Mouse (Mus musculus): ENCODE measurements around the gene Arhgap9. TPM values are rescaled to one million over a fixed set of nuclear protein-coding genes. Genes with fewer than 3 reads are reported as not detected.
A peak's percentile ranks its signal among the peaks of the same experiment; 100 is the strongest.

Arhgap9 gene
- polyA plus RNA-seq, 1 experiment from 2014 or later: 14.1 TPM

DNA sequence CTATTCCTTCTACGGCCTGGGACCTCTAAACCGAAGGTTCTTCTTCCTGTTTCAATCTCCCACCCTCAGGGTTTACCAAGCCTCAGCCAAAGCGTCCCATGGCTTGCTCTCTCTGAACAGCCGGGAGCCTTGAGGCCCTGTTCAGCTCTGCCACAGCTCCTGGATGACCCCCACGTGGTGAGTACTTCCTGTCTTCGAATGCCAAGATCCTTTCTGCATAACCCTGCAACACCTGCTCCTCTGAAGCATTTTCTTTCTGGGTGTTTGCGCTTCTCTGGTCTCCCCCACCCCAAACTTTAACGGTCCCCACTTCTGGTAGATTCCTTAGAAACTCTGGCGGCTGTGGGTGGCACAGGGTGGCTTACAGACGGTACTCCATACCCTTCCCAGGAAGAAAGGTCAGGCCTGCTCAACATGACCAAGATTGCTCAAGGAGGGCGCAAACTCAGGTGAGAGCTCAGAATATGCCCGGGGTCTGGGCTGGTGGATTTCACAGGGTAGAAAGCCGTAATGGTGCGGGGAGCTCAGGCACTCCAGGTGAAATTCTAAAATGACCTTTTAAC, 3.8 kb downstream of the Arhgap9 start:
- no peak for ATAC-seq (ENCODE audit: insufficient read depth)
- peak overlapping the region; percentile 62 for H3K9ac ChIP-seq
- H3K4me1 ChIP-seq (replicated peaks): peaks cover 52% of the 10 kb centered on the region
- H3K36me3 ChIP-seq (replicated peaks): peaks cover 3% of the 10 kb centered on the region; the same call in 1 of the 2 replicates
- peaks cover 27% of the 10 kb centered on the region for H3K27me3 ChIP-seq
- no peaks in the 10 kb centered on the region for H3K9me3 ChIP-seq (replicated peaks)
- peak overlapping the region; percentile 61 for H3K4me3 ChIP-seq (replicated peaks)
- peak overlapping the region; percentile 90 for H3K4me2 ChIP-seq
- no peak overlapping the region for H3K27ac ChIP-seq (replicated peaks)
- 13% methylated on average over 14 of the region's 14 CpGs for WGBS (ENCODE audit: insufficient replicate concordance)

DNA sequence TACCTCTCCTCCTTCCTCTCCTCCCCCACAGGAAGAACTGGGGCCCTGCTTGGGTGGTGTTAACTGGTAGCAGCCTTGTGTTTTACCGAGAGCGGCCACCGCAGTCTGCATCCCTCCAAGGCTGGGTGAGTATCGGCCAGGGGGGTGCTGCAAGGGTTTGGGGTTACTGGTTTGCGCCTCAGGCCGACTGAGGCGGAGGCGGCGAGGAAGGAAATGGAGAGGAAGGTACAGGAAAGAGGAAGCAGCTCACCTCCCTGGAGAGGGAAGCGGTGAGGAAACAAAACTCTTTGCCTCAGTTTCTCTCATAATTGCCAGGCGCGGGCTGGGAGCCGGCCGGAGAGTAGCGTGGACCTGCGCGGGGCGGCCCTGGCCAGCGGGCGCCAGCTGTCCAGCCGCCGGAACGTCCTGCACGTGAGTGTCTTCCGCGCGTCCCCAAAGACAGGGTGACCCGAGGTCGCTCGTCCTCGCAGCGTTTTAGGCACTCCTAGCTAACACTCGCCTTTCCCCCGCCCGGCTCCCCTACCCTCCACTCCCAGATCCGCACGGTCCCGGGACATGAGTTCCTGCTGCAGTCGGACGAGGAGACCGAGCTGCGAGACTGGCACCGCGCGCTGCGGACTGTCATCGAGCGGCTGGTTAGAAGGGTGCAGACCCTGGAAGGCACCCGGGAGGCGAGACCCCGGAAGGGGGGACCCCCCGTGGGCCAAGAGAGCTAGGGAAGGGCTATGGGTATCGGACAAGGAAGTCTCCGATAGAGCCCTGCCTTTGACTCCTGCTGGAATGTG, 4.4 kb downstream of the Arhgap9 start:
- peak overlapping the region; percentile 61 for H3K4me3 ChIP-seq (replicated peaks)
- peaks cover 27% of the 10 kb centered on the region for H3K27me3 ChIP-seq
- H3K36me3 ChIP-seq (replicated peaks): peaks cover 3% of the 10 kb centered on the region; the same call in 1 of the 2 replicates
- under 1% methylated on average over 54 of the region's 54 CpGs for WGBS (ENCODE audit: insufficient replicate concordance)
- peak; percentile 48 for ATAC-seq (ENCODE audit: insufficient read depth)
- no peaks in the 10 kb centered on the region for H3K9me3 ChIP-seq (replicated peaks)
- peak overlapping the region; percentile 62 for H3K9ac ChIP-seq
- peaks cover 46% of the 10 kb centered on the region for H3K4me1 ChIP-seq (replicated peaks)
- peak overlapping the region; percentile 90 for H3K4me2 ChIP-seq
- H3K27ac ChIP-seq (replicated peaks): no peak overlapping the region

DNA sequence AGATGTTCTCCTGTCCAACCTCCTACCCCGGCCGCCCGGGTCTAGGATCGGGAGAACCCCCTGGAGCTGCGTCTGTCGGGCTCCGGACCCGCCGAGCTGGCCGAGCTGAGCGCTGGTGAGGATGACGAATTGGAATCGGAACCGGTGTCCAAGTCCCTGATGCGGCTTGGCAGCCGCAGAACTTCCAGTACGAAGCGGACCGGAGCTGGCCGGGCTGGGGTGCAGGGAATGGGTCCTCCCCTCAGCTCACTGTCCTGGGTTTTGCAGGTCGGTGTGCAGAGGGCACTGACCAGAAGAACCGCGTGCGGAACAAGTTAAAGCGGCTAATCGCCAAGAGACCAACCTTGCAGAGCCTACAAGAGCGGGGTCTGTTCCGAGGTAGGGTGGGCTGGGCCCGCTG, 5.1 kb downstream of the Arhgap9 start:
- ATAC-seq (ENCODE audit: insufficient read depth): no peak
- Histone ChIP-seq H3K27me3 (peaks cover 33% of the 10 kb centered on the region), H3K27ac (replicated peaks) (no peak overlapping the region), H3K4me3 (replicated peaks) (peak overlapping the region; percentile 61), H3K4me2 (peak overlapping the region; percentile 90), H3K4me1 (replicated peaks) (peaks cover 46% of the 10 kb centered on the region), H3K9ac (peak overlapping the region; percentile 62), H3K36me3 (replicated peaks) (peaks cover 3% of the 10 kb centered on the region; the same call in 1 of the 2 replicates), H3K9me3 (replicated peaks) (no peaks in the 10 kb centered on the region)
- 24% methylated on average over 29 of the region's 29 CpGs for WGBS (ENCODE audit: insufficient replicate concordance)

DNA sequence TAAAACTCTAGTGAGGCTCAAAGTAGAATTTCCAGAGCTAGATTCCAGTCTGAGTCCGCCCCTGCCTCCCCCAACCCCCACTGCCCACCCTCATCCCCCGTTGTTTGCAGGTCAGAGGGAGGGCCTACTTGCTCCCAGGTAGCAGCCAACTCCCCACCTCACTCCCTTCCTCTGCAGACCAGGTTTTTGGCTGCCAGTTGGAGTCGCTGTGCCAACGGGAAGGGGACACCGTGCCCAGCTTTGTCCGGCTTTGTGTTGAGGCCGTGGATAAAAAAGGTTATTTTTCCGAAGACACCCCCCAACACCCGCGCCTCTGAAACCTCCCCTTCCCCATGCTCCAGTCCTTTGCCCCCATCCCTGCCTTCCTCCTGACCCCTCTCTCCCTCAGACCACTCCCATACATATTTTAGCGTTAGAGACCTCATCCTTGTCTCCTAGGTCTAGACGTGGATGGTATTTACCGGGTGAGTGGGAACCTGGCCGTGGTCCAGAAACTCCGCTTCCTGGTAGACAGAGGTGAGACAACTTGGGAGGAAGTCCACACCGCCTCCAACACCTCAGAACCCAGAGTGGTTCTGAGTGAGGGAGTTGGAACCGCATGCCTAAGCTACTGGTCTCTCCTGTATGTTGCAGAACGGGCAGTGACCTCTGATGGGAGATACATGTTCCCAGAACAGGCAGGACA, 5.8 kb downstream of the Arhgap9 start:
- H3K27me3 ChIP-seq: peaks cover 31% of the 10 kb centered on the region
- 73% methylated on average over 18 of the region's 18 CpGs for WGBS (ENCODE audit: insufficient replicate concordance)
- ATAC-seq (ENCODE audit: insufficient read depth): no peak

DNA sequence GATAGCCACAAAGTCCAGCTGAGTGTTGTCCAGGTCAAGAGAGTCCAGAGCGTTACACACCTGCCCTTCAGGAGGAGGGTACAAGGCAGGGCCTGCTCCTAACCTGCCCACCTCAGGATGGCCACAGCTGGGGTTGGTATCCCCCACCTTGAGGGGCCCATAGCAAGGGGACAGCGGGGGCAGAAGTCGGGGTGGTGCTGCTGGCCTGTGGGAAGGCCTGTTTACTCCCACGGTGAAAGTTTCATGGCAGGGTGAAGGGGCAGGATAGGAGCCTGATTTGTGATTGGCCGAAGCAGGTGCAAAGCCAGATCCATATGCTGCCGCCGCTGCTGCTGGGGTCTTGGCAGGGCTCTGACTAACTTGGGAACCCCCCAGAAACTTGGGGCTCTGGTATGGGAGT, 8.4 kb downstream of the Arhgap9 start:
- H3K9ac ChIP-seq: no peak overlapping the region
- H3K4me1 ChIP-seq (replicated peaks): peaks cover 19% of the 10 kb centered on the region
- peaks cover 31% of the 10 kb centered on the region for H3K27me3 ChIP-seq
- peaks cover 3% of the 10 kb centered on the region; the same call in 1 of the 2 replicates for H3K36me3 ChIP-seq (replicated peaks)
- H3K27ac ChIP-seq (replicated peaks): no peak overlapping the region
- H3K4me2 ChIP-seq: no peak overlapping the region
- 73% methylated on average over 7 of the region's 7 CpGs for WGBS (ENCODE audit: insufficient replicate concordance)
- no peak overlapping the region for H3K4me3 ChIP-seq (replicated peaks)
- ATAC-seq (ENCODE audit: insufficient read depth): no peak
- no peaks in the 10 kb centered on the region for H3K9me3 ChIP-seq (replicated peaks)

More for the DNA sequence above, 5.8 kb downstream of the Arhgap9 start:
- Histone ChIP-seq H3K27ac (replicated peaks) (no peak overlapping the region), H3K9me3 (replicated peaks) (no peaks in the 10 kb centered on the region), H3K9ac (no peak overlapping the region), H3K4me1 (replicated peaks) (peaks cover 42% of the 10 kb centered on the region), H3K36me3 (replicated peaks) (peaks cover 3% of the 10 kb centered on the region; the same call in 1 of the 2 replicates), H3K4me3 (replicated peaks) (no peak overlapping the region), H3K4me2 (no peak overlapping the region; the same call in 1 of the 2 replicates)

DNA sequence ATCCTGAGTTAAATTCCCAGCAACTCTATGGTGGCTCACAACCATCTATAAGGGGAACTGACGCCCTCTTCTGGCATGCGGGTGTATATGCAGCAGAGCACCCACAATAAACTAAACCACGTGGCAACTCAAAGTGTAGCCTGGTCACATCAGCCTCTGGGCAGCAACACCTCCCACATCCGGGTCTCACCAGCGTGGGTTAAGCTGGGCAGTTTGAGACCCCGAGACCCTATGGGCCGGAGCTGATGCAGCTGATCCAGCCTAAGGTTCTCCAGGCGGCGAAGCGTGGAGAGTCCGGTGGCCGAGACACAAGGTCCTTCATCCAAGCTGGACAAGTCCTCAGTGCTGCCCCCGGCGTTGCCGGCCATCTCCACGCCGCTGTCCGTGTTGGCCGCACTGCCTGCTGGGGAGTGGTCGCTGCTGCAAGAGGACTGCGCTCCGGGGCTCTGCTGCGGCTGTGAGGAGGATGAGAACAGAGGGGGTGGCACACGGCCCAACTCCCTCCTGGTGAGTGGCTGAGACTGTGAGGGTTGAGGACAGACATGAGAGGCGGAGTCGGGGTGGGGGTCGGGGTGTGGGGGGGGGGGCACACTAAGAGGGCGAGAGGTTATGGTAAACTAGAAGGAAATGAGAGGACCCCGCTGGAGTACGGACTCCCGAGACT, 10.6 kb downstream of the Arhgap9 start:
- Histone ChIP-seq H3K4me2 (peak overlapping the region; percentile 38; the same call in 1 of the 2 replicates), H3K27ac (replicated peaks) (no peak overlapping the region), H3K9ac (no peak overlapping the region), H3K27me3 (peaks cover 27% of the 10 kb centered on the region), H3K4me3 (replicated peaks) (no peak overlapping the region), H3K4me1 (replicated peaks) (no peaks in the 10 kb centered on the region; the same call in none of the 2 replicates), H3K36me3 (replicated peaks) (peaks cover 3% of the 10 kb centered on the region; the same call in 1 of the 2 replicates), H3K9me3 (replicated peaks) (no peaks in the 10 kb centered on the region)
- 32% methylated on average over 31 of the region's 31 CpGs for WGBS (ENCODE audit: insufficient replicate concordance)
- no peak for ATAC-seq (ENCODE audit: insufficient read depth)

DNA sequence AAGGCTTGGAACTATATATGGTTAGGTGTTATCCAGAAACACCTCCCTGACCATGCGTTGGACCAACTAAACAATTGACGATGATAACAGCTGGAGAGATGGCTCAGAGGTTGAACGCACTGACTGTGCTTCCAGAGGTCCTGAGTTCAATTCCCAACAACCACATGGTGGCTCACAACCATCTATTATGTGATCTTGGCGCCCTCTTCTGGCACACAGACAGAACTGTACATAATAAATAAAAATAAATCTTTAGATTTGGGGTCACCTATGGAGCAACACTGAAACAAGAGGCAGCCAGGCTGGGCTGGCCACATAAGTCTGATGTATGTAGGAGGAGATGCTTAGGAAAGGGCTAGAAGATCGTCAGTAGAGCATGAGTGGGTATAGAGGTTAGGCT, 11.4 kb downstream of the Arhgap9 start:
- H3K9ac ChIP-seq: no peak overlapping the region
- WGBS (ENCODE audit: insufficient replicate concordance): 40% methylated on average over 5 of the region's 5 CpGs
- no peak overlapping the region for H3K27ac ChIP-seq (replicated peaks)
- peaks cover 29% of the 10 kb centered on the region for H3K27me3 ChIP-seq
- peaks cover 3% of the 10 kb centered on the region; the same call in 1 of the 2 replicates for H3K36me3 ChIP-seq (replicated peaks)
- ATAC-seq (ENCODE audit: insufficient read depth): no peak
- H3K4me3 ChIP-seq (replicated peaks): no peak overlapping the region
- no peaks in the 10 kb centered on the region; the same call in none of the 2 replicates for H3K4me1 ChIP-seq (replicated peaks)
- H3K9me3 ChIP-seq (replicated peaks): no peaks in the 10 kb centered on the region
- H3K4me2 ChIP-seq: no peak overlapping the region

DNA sequence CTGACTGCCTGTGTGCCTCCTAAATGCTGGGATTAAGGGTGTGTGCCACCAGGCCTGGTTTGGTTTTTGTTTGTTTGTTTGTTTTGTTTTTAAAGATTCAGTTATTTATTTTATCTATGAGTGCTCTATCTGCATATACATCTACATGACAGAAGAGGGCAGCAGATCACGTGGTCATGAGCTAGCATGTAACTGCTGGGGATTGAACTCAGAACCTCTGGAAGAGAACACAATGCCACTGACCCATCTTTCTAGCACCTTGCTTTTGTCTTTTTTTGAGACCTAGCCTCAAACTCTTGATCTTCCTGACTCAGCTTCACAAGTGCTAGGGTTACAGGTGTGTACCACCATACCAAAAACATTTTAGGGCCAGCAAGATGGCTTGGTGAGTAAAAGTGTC, 13.5 kb downstream of the Arhgap9 start:
- peaks cover 13% of the 10 kb centered on the region for H3K4me1 ChIP-seq (replicated peaks)
- no peak for ATAC-seq (ENCODE audit: insufficient read depth)

DNA sequence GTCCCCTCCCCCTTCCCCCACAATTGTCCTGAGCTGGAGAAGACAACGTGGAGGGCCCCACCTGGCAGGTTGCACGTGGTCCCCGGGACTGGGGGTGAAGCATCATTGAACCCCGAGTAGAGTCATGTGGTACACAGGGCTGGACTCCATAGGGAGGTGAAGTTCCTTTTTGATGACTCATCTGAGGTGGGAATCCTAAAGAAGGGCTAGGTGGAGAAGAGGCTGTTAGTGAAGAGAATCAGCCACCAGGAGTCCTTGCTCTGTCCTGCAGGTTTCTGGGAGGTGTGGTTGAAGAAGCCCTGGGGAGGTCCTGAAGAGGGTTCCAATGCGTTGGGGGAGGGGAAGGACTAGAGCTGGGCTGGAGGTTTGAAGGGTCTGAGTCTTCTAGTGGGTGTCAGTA, 15.2 kb downstream of the Arhgap9 start:
- H3K4me3 ChIP-seq (replicated peaks): no peak overlapping the region
- H3K4me2 ChIP-seq: no peak overlapping the region
- H3K27me3 ChIP-seq: peaks cover 61% of the 10 kb centered on the region
- 44% methylated on average over 5 of the region's 5 CpGs for WGBS (ENCODE audit: insufficient replicate concordance)
- peaks cover 29% of the 10 kb centered on the region for H3K4me1 ChIP-seq (replicated peaks)
- no peaks in the 10 kb centered on the region for H3K36me3 ChIP-seq (replicated peaks)
- H3K27ac ChIP-seq (replicated peaks): no peak overlapping the region
- no peaks in the 10 kb centered on the region for H3K9me3 ChIP-seq (replicated peaks)
- ATAC-seq (ENCODE audit: insufficient read depth): no peak
- no peak overlapping the region for H3K9ac ChIP-seq

More for the DNA sequence above, 13.5 kb downstream of the Arhgap9 start:
- Histone ChIP-seq H3K9ac (no peak overlapping the region), H3K27me3 (peaks cover 50% of the 10 kb centered on the region), H3K9me3 (replicated peaks) (no peaks in the 10 kb centered on the region), H3K27ac (replicated peaks) (no peak overlapping the region), H3K36me3 (replicated peaks) (no peaks in the 10 kb centered on the region), H3K4me2 (no peak overlapping the region), H3K4me3 (replicated peaks) (no peak overlapping the region)
- 35% methylated on average over 1 of the region's 1 CpGs for WGBS (ENCODE audit: insufficient replicate concordance)

DNA sequence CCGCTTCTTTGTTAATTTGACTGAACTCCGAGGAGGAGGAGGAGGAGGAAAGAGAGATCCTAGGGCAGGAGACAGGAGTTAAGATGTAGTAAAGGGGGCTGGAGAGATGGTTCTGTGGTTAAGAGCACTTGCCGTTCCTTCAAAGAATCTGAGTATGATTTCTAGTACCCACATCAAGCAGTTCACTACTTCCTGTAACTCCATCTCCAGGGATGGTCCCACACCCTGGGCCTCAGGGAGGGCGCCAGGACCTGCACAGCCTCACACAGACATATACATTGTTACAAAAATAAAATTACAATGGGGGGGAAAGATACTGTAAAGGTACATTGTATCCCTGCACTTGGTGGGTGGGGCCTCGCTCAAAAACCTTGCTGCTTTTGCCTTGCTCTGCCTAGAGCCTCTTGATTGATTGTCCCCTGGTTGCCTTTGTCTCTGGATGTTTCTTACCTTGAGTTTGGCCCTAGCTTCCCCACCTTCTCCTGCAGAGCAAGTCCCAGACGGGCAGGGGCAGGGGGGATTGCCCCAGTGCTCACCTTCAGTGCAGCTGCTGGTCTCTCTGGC, 15.9 kb downstream of the Arhgap9 start:
- Histone ChIP-seq H3K4me1 (replicated peaks) (peaks cover 35% of the 10 kb centered on the region), H3K9ac (no peak overlapping the region), H3K36me3 (replicated peaks) (no peaks in the 10 kb centered on the region), H3K27me3 (peaks cover 67% of the 10 kb centered on the region), H3K27ac (replicated peaks) (no peak overlapping the region), H3K4me2 (no peak overlapping the region), H3K4me3 (replicated peaks) (no peak overlapping the region), H3K9me3 (replicated peaks) (no peaks in the 10 kb centered on the region)
- ATAC-seq (ENCODE audit: insufficient read depth): no peak
- 54% methylated on average over 6 of the region's 6 CpGs for WGBS (ENCODE audit: insufficient replicate concordance)

All from liver, embryonic 15.5 days (tissue).